Mouse (Mus musculus) testis, adult 2 months (tissue): ENCODE measurements at regions not wholly inside any gene's neighbourhood (a gene's known extent, or its start where the extent isn't known, plus 50 kb on each side); places are given as distances from the start of the nearest gene placed in this dataset.

Experiments
- CTCF ChIP-seq: fragments of 200-500 bp; IDR thresholded peaks from 2 replicates; pipeline ENCODE4 v1.5.1; 2012; ENCODE audit warnings: low read depth, mild to moderate bottlenecking, inconsistent platforms, low read length, moderate library complexity; ENCODE audit not compliant: control insufficient read depth, insufficient read depth, insufficient replicate concordance
- POLR2A ChIP-seq: fragments of 200-500 bp; IDR thresholded peaks from 2 replicates; pipeline ENCODE4 v1.6.1; 2012; ENCODE audit warnings: low read depth, mild to moderate bottlenecking, inconsistent platforms, low read length, moderate library complexity; ENCODE audit not compliant: control insufficient read depth

DNA sequence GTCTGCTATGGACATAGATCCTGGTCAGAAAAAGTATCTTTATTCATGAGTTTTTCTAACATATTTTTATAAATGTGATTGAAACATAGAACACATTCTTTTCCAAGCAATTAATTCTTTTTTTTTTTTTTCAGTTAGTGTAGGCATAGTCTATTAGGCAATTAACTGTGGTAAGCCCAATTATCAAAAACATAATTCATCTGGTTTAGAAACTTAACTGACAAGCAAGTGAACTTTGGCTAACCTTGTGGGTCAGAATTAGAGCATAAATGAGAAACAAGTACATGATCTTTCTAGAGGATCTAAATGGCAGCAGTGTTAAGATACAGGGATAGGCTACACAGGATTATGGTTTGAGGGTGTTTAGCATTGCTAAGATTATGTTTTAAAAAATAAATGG is 1007.2 kb downstream of the Efnb2 start:
- TF ChIP-seq POLR2A: no peak
- no peak for TF ChIP-seq CTCF
